Mouse (Mus musculus) testis, adult 2 months (tissue): ENCODE data around the gene Sdad1.

Source experiments
- CTCF ChIP-seq: fragments of 200-500 bp; IDR thresholded peaks from 2 replicates; pipeline ENCODE4 v1.5.1; 2012; ENCODE audit warnings: low read depth, mild to moderate bottlenecking, inconsistent platforms, low read length, moderate library complexity; ENCODE audit not compliant: control insufficient read depth, insufficient read depth, insufficient replicate concordance
- POLR2A ChIP-seq: fragments of 200-500 bp; IDR thresholded peaks from 2 replicates; pipeline ENCODE4 v1.6.1; 2012; ENCODE audit warnings: low read depth, mild to moderate bottlenecking, inconsistent platforms, low read length, moderate library complexity; ENCODE audit not compliant: control insufficient read depth

GRCm38 (mm10) chr5:92331635-92332338 is 21.5 kb upstream of the Sdad1 start, which contains the start of gene Art3:
- no peak for TF ChIP-seq CTCF
- TF ChIP-seq POLR2A, result peak; percentile 95
